Mouse (Mus musculus) ovary, postnatal 10 days (tissue): ENCODE measurements around the gene Ryr2.
"Not testable (repeated sequence)": the region's sequence is repeated elsewhere in the genome, so short reads cannot be mapped to it uniquely, and the experiment has no call there.

ENCODE experiments used
- DNase-seq: peaks from one replicate; pipeline ENCODE4 v3.0.0; 2022; ENCODE audit warnings: low spot score

Gene Ryr2

DNA sequence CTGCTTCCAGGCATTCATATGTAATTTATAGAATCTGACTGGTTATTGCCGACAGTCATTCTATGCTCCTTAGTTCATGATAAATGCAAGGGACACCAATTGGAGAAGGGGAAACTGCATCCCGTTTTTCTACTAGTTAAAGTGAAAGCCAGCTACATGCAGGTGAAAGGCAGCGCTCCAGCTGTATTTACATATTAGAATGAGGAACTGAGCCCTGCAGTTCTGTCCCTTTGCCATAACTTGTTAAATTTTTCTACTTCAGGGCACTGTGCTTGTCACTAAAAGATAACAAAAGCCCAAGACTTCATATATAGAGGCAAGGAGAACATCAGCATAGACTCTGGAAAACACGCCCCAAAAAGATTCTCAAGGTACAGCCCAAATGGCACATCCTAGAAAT lies 165.0 kb downstream of the Ryr2 start:
- DNase-seq = no peak

GRCm38 (mm10) chr13:11934297-11935060 lies 172.3 kb downstream of the Ryr2 start:
- DNase-seq = not testable (repeated sequence)

- no peak for DNase-seq
Measured at GRCm38 (mm10) chr13:11933334-11933733, 173.4 kb downstream of the Ryr2 start.

GRCm38 (mm10) chr13:11928709-11929108 lies 178.0 kb downstream of the Ryr2 start:
- no peak for DNase-seq

DNA sequence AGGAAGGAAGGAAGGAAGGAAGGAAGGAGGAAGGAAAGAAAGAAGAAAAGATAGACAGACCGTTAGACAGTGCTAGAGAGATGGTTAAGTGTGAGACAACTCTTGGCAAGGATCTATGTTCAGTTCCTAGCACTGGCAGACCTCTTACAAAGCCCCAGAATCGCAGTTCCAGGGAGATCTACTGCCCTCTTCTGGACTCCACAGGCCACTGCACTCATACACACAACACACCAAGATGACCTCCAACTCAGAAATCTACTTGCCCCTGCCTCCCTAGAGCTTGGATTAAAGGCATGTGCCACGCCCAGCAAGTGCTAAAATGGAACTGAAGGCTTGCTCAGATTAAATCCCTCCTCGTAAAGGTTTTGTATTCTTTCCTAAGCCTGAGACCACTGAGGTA lies 179.0 kb downstream of the Ryr2 start:
- no peak for DNase-seq

- DNase-seq = no peak
Measured at GRCm38 (mm10) chr13:11926720-11927500, 179.8 kb downstream of the Ryr2 start.

- no peak for DNase-seq
Measured at GRCm38 (mm10) chr13:11926215-11926614, 180.5 kb downstream of the Ryr2 start.

GRCm38 (mm10) chr13:11924732-11925131 lies 182.0 kb downstream of the Ryr2 start:
- no peak for DNase-seq

GRCm38 (mm10) chr13:11920495-11920894 lies 186.2 kb downstream of the Ryr2 start:
- no peak for DNase-seq

DNA sequence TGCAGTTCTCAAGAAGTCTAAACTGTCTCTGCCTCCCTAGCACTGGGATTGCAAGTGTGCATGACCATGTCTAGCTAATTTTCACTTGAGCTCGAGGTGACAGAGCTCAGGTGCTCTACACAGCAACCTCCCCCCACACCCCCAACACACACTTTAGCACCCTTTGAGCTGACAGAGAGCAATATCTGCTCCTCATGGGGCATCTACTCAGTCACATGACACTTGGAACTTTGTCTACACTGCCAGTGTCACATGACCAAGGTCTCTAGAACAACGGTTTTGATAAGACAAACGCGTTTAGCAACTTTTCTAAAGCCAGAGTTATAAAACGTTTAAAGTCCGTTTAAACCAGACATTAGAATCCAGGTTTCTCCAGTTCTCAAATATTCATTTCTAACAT lies 187.3 kb downstream of the Ryr2 start:
- no peak for DNase-seq

DNA sequence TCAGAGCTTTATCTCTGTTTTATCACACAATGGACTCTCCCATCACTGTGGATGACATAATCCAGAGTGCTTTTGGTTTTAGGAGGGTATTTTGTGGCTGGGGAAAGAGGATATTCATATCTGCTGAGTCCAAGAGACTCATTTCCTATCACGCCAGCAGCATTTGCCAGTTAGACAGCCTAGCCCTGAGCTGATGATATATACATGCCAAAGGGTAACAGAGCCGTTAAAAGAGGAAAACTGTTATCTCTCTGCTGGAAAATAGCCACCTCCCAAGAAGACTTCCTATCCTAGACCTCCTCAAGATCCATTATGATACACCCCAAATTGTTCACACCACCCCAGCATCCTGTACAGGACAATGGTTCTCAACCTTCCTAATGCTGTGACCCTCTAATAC lies 191.1 kb downstream of the Ryr2 start:
- DNase-seq = no peak

DNA sequence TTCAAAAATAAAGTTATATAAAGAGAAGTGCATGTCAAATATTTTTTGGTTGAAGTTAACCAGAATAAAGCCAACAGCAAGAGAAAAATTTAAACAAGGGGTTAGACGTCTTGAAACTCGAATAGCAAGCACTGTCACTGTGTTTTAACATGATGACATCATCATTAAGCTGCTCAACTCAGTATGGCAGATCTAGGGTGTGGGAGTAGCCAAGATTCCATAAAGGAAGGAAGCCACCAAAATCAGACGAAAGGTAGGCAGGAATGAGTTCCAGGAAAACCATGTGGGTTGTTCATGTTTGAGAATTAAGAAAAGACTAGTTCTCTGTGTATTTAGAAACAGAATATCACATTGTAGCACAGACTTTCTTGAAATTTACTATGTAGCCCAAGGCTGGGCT lies 192.1 kb downstream of the Ryr2 start:
- DNase-seq = no peak

GRCm38 (mm10) chr13:11912208-11912607 lies 194.5 kb downstream of the Ryr2 start:
- no peak for DNase-seq

- no peak for DNase-seq
Measured at GRCm38 (mm10) chr13:11908123-11908522, 198.6 kb downstream of the Ryr2 start.

DNA sequence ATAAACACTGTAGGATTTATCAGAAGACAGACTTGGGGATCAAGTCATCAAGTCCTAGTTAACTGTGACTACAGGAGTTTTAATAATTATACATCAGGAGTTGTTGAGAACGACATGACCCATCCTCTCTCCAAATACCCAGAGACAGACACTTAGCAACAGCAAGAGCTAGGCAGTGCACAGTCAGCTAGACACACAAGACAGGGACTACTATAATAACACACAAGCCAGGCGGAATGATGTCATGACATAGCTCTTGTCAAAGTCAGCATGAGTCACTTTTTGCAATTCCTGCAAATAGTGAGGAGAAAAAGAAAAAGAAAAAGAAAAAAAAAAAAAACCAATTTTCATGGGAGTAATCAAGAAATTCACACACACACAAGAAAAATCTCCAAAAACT lies 201.6 kb downstream of the Ryr2 start:
- no peak for DNase-seq

DNA sequence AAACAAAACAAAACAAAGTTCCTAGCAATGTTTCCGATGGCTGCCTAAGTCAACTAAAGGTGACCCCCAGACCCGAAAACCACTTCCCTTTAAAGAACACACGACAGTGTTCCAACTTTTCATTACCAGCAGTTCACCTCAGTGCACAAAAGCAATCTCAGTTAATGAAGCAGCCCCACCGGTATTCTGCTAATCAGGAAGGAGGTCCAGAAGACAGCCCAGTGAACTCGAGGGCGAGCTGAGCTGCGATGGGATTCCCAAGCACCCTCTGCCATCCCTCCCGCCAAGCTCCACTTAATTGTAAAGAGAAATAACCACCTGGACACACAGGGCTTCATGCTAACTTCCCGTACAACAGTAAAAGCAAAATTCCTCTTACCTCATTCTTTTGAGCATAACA lies 203.5 kb downstream of the Ryr2 start:
- DNase-seq = no peak

GRCm38 (mm10) chr13:11902856-11903255 lies 203.9 kb downstream of the Ryr2 start:
- DNase-seq = no peak

DNA sequence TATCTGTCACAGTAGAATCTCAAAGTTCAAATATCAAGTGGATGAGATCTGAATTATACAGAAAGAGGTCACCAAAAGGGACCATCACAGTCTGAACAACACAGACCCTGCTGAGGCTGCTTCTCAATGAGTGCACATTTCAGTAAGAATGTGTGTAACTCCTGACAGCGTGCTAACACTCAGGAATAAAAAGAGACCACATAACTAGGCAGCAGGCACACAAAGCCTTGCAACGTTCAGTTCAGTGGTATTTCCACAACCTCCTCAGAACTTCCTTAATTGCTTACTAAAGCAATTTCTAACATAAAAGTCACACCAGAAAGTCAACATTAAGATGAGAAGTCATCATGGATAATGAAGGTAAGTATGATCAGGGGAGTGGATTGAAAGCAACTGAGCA lies 206.1 kb downstream of the Ryr2 start:
- DNase-seq = no peak

DNA sequence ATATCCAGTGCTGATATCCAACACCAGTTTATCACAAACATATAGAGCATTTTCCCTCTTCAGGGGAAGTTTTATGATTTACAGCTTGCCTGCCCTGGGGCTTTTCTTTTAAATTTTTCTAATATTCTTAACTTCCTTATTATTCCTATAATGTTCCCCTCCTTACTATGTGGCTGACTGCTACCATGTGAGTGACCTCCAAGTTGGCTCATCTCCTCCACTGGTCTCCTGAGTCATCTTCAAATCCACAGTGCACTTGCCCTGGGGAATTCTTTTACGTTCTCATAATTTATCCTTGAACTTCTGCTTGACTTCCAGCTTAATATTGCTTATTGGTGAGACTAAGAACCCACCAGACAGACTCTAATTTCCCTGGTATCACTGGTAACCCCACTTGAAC lies 211.1 kb downstream of the Ryr2 start:
- DNase-seq = no peak

DNA sequence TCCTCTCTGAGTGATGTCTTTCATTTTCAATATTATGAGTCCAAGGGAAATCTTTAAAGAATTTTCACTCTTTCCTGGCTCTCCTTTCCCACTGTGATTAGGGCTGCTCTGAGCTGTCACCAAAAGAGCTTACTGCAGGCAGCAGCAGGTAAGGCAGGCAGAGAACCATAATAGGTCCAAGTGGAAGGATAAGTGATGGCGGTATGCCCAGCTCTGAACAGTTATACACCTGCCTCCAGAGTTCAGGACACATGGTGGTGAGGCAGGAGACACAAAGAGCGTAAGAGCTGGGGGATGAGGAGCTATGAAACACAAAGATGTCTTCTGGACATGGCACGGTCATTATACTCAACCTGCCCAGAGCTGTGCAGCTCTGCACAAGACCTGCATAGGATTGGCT lies 215.0 kb downstream of the Ryr2 start:
- no peak for DNase-seq

- no peak for DNase-seq
Measured at GRCm38 (mm10) chr13:11891115-11891514, 215.6 kb downstream of the Ryr2 start.

DNA sequence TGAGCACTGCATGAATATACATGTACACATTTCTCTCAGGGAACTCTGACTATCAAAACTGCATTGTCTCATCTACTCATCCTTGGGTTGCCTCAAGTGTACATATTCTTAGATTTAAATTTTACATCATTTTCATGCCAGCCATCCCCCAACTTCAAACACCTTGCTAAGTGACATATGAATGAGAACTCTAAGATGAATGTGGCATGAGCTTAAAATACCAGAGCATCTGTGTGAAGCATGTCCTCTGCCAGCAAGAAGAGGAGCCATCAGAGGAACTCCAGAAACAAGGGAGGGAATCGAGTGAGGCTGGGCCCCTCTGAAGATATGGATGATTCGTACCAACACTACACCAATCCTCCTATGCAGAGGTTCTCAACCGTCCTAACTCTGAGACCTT lies 222.6 kb downstream of the Ryr2 start:
- no peak for DNase-seq

DNA sequence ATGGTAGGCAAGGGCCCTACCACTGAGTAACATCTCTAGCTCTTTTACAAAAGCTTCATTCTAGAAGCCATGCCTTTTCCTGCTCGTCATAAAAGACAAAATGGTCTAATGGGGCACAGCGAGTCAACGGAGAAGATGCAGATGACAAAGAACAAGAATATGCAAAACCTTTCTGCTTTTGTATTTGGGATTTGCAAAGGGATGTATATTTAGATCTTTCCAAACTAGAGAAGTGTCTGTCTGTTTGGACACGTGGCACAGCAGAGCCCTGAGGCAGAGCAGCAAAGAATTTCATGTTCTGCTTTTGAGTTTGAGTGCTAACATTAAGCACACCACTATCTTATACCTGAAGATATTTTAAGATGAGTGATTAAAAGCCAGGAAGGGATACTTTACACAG lies 224.4 kb downstream of the Ryr2 start:
- no peak for DNase-seq
